ENCODE assay signal across 27 mouse cellular contexts in genomic region chr15:86738776-86739175, GRCm38 (mm10).
"Had no signal": no experiment of that assay in that cellular context is flagged by ENCODE, and none has a peak within 500 bp of the region (broad histone marks: within the 10 kb centered on the region; RNA-seq: fewer than 3 reads in every experiment).

No protein-coding gene starts in this region.

- H3K4me3 ChIP-seq: heart, embryonic 10.5 days; heart, embryonic 12.5 days; hindbrain, embryonic 10.5 days; hindbrain, embryonic 12.5 days; intestine, embryonic 15.5 days; layer of hippocampus, adult 2 months; left cerebral cortex, adult 2 months; limb, embryonic 10.5 days; limb, embryonic 12.5 days; liver, embryonic 13.5 days; liver, embryonic 15.5 days had no signal

- ATAC-seq: hindbrain, embryonic 16.5 days; inflammation-experienced regulatory T-cells, adult 6 months; intestine, embryonic 15.5 days; intestine, postnatal 0 days; liver, postnatal 0 days had no signal

- H3K27ac ChIP-seq: heart, embryonic 10.5 days; hindbrain, embryonic 10.5 days; hindbrain, embryonic 12.5 days; hindbrain, embryonic 14.5 days; intestine, embryonic 15.5 days; layer of hippocampus, adult 2 months; left cerebral cortex, adult 2 months; limb, embryonic 10.5 days; limb, embryonic 12.5 days; liver, embryonic 13.5 days; liver, embryonic 15.5 days had no signal

- DNase-seq: gastrocnemius, postnatal 10 days; gastrocnemius, postnatal 25 days; heart, adult 18-20 months; heart, postnatal 10 days; heart, postnatal 4 days; kidney, adult 18-20 months; kidney, adult 8-10 months; kidney, postnatal 10 days; kidney, postnatal 25 days; kidney, postnatal 4 days; liver; liver, embryonic 13.5 days; liver, postnatal 0 days had no signal
